Mouse (Mus musculus): ENCODE results near the gene Ahdc1.

- TF ChIP-seq POLR2A (IDR thresholded peaks at IDR 0.05; ENCODE audit: borderline replicate concordance, extremely low read depth, low read depth, low read length) (no peak), CTCF (IDR thresholded peaks at IDR 0.05; ENCODE audit: insufficient read depth, low read length) (no peak)
Measured at GRCm38 (mm10) chr4:133070821-133071372, 59.8 kb downstream of the Ahdc1 start.

Measured in lung, adult 2 months (tissue).